Mouse (Mus musculus): Measurements from ENCODE around the gene Dleu7. TPM values are rescaled to one million over a fixed set of nuclear protein-coding genes. Genes with fewer than 3 reads are reported as not detected.

Gene Dleu7
- polyA plus RNA-seq, 1 experiment from 2014 or later = 2.3 TPM

DNA sequence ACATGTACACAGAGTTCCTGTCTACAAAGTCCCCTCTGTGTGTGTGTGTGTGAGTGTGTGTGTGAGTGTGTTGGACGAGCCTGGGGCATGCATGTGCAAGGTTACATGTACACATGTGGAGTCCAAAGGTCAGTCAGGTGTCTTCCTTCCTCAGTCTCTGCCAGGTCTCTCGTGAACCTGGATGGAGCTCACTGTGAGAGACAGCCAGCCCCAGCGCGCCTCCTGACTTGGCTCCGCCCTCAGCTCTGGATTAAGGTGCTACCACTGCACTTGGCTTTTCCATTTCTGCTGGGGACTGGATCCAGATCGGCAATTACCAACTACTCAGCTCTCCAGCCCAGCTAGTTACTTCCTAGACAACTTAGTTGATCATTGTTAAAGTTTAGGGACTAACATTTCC is 35.8 kb upstream of the Dleu7 start:
- DNase-seq (ENCODE audit: low spot score) (no peak), ATAC-seq (replicated peaks; ENCODE audit: insufficient number of reproducible peaks, low FRiP score, low TSS enrichment, low read depth) (no peak)
- Histone ChIP-seq H3K27me3 (ENCODE audit: control insufficient read depth, insufficient read depth, low read length) (no peaks in the 10 kb centered on the region), H3K36me3 (replicated peaks; ENCODE audit: control insufficient read depth, insufficient read depth, low read depth, low read length) (no peaks in the 10 kb centered on the region), H3K9ac (replicated peaks; ENCODE audit: low read length) (no peak overlapping the region), H3K9me3 (replicated peaks; ENCODE audit: control insufficient read depth, low read length) (no peaks in the 10 kb centered on the region), H3K4me1 (ENCODE audit: control insufficient read depth, insufficient read depth, low read length) (no peaks in the 10 kb centered on the region), H3K4me2 (ENCODE audit: low read depth, low read length) (no peak overlapping the region), H3K27ac (replicated peaks; ENCODE audit: low read depth, low read length) (no peak overlapping the region), H3K4me3 (ENCODE audit: low read depth, low read length) (no peak overlapping the region)
- 47% methylated on average over 6 of the region's 6 CpGs for WGBS

DNA sequence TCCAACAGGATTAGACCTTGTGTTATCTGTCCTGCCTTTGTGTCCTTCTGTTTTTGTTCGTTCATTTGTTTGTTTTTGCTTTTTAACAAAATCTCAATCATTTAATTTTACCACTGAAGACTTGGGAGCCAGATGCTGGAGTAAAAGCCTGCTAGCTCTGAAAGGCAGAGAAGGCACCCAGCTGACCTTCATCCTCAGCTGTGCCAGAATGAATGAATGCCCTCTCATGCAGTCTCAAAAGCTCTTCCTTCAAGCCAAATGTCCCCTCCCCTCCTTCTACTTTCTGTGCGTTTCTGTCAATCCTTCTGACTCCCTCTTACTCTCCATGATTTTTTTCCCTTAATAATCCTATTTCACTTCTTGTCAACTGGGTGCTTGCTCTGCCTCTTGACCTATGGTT is 34.3 kb upstream of the Dleu7 start:
- Histone ChIP-seq H3K9ac (replicated peaks; ENCODE audit: low read length) (no peak overlapping the region), H3K9me3 (replicated peaks; ENCODE audit: control insufficient read depth, low read length) (no peaks in the 10 kb centered on the region), H3K4me1 (ENCODE audit: control insufficient read depth, insufficient read depth, low read length) (no peaks in the 10 kb centered on the region; the same call in 1 of the 2 replicates), H3K27me3 (ENCODE audit: control insufficient read depth, insufficient read depth, low read length) (no peaks in the 10 kb centered on the region), H3K4me3 (ENCODE audit: low read depth, low read length) (no peak overlapping the region), H3K36me3 (replicated peaks; ENCODE audit: control insufficient read depth, insufficient read depth, low read depth, low read length) (no peaks in the 10 kb centered on the region), H3K27ac (replicated peaks; ENCODE audit: low read depth, low read length) (no peak overlapping the region), H3K4me2 (ENCODE audit: low read depth, low read length) (no peak overlapping the region)
- no peak for ATAC-seq (replicated peaks; ENCODE audit: insufficient number of reproducible peaks, low FRiP score, low TSS enrichment, low read depth)
- DNase-seq (ENCODE audit: low spot score) = no peak
- 23% methylated on average over 2 of the region's 2 CpGs for WGBS

DNA sequence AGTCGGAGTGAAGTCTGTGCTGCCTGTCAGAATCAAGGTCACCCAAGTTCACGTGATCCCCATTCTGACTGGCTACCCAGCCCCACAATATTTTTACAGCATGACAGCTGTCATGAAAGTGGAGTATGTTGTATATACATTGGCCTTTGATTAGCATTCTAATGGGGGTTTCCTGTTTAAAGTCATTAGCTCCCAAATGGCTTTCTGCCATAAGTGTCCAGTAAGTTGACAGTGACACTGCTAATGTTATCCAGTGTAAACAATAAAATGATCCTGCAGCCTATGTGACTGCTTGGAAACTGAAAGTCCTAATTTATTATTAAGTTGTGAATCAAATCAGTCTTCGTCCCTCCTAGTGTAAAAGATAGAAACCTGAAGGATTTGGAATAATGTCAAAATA is 33.2 kb upstream of the Dleu7 start:
- H3K9ac ChIP-seq (replicated peaks; ENCODE audit: low read length) = no peak overlapping the region
- DNase-seq (ENCODE audit: low spot score) = no peak
- H3K4me2 ChIP-seq (ENCODE audit: low read depth, low read length) = no peak overlapping the region
- no peak for ATAC-seq (replicated peaks; ENCODE audit: insufficient number of reproducible peaks, low FRiP score, low TSS enrichment, low read depth)
- no peak overlapping the region for H3K4me3 ChIP-seq (ENCODE audit: low read depth, low read length)
- no peaks in the 10 kb centered on the region for H3K36me3 ChIP-seq (replicated peaks; ENCODE audit: control insufficient read depth, insufficient read depth, low read depth, low read length)
- WGBS = 70% methylated on average over 3 of the region's 3 CpGs
- H3K27ac ChIP-seq (replicated peaks; ENCODE audit: low read depth, low read length) = no peak overlapping the region
- no peaks in the 10 kb centered on the region; the same call in 1 of the 2 replicates for H3K4me1 ChIP-seq (ENCODE audit: control insufficient read depth, insufficient read depth, low read length)
- no peaks in the 10 kb centered on the region for H3K9me3 ChIP-seq (replicated peaks; ENCODE audit: control insufficient read depth, low read length)
- H3K27me3 ChIP-seq (ENCODE audit: control insufficient read depth, insufficient read depth, low read length) = no peaks in the 10 kb centered on the region

DNA sequence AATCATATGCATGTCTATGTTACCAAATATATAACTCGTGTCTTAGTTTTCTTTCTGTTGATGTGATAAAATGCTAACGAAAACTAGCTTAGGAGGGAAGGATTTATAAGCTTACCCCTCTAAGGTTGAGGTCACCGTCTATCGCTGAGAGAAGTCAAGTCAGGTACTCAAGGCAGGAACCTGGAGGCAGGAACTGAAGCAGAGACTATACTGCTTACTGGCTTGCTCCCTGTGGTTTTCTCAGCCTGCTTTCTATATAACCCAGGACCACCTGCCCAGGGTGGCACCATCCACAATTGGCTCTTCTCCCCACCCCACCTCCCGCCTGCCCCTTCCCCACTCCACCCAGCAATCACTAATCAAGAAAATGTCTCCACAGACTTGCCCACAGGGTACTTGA is 32.1 kb upstream of the Dleu7 start:
- Histone ChIP-seq H3K27ac (replicated peaks; ENCODE audit: low read depth, low read length) (no peak overlapping the region), H3K9ac (replicated peaks; ENCODE audit: low read length) (no peak overlapping the region), H3K36me3 (replicated peaks; ENCODE audit: control insufficient read depth, insufficient read depth, low read depth, low read length) (no peaks in the 10 kb centered on the region), H3K9me3 (replicated peaks; ENCODE audit: control insufficient read depth, low read length) (no peaks in the 10 kb centered on the region), H3K27me3 (ENCODE audit: control insufficient read depth, insufficient read depth, low read length) (no peaks in the 10 kb centered on the region), H3K4me3 (ENCODE audit: low read depth, low read length) (no peak overlapping the region), H3K4me2 (ENCODE audit: low read depth, low read length) (no peak overlapping the region), H3K4me1 (ENCODE audit: control insufficient read depth, insufficient read depth, low read length) (no peaks in the 10 kb centered on the region; the same call in 1 of the 2 replicates)
- DNase-seq (ENCODE audit: low spot score) (no peak), ATAC-seq (replicated peaks; ENCODE audit: insufficient number of reproducible peaks, low FRiP score, low TSS enrichment, low read depth) (no peak)
- WGBS = 87% methylated on average over 5 of the region's 5 CpGs

DNA sequence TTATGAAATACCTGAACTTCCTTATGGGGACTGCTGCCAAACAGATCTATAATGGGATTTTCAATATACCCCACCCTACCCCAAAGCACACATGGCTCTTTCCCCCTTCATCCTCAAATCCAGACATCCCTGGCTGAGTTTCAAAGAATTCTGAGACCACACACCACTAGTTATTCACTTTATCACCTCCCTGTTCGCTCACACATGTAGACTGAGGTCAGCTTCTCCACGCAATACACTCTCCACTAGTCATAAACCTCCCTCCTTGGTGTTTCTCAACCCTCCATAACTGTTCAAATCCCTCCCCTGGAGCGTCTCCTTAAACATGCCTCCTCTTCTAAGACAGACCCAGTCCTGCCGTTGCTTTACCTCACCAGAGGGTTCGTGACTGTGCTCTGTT is 30.6 kb upstream of the Dleu7 start:
- no peaks in the 10 kb centered on the region for H3K27me3 ChIP-seq (ENCODE audit: control insufficient read depth, insufficient read depth, low read length)
- WGBS = 86% methylated on average over 5 of the region's 5 CpGs
- DNase-seq (ENCODE audit: low spot score) = no peak
- no peaks in the 10 kb centered on the region; the same call in 1 of the 2 replicates for H3K4me1 ChIP-seq (ENCODE audit: control insufficient read depth, insufficient read depth, low read length)
- no peak overlapping the region for H3K27ac ChIP-seq (replicated peaks; ENCODE audit: low read depth, low read length)
- no peaks in the 10 kb centered on the region for H3K36me3 ChIP-seq (replicated peaks; ENCODE audit: control insufficient read depth, insufficient read depth, low read depth, low read length)
- H3K4me2 ChIP-seq (ENCODE audit: low read depth, low read length) = no peak overlapping the region
- no peak overlapping the region for H3K9ac ChIP-seq (replicated peaks; ENCODE audit: low read length)
- ATAC-seq (replicated peaks; ENCODE audit: insufficient number of reproducible peaks, low FRiP score, low TSS enrichment, low read depth) = no peak
- H3K4me3 ChIP-seq (ENCODE audit: low read depth, low read length) = no peak overlapping the region
- H3K9me3 ChIP-seq (replicated peaks; ENCODE audit: control insufficient read depth, low read length) = no peaks in the 10 kb centered on the region

DNA sequence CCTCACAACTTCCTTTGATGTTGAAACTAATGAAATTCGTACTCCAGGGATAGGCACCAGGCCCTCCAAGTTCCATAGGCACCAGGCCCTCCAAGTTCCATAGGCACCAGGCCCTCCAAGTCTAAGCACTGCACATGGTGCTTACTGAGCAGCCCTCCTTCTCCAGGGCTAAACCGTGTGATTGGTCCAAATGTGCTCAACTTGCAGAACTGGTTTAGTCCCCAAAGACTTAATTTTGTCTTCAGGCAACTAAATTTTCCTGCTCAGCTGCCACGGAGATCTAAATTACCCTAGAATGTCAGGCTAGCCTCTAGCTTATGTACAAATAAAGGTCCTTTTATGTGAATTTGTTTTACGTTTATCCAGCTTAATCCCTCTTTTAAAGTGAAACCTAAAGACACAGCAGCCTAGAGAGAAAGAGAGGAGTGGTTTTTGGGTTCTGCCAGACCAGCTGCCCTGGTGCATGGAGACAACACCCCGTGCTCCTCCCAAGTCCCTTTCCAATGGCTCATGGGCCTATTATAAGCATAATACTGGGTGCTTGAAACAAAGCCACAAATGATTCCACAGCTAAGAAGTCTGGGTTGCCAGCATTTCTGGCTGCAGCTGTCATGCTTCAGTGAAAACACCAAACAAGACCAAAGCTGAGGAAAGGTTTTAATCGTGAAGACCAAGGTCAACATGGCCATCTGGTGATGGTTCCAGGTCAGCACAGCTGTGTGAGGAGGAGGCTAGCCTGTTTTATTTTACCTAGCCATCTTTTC is 29.9 kb upstream of the Dleu7 start:
- H3K4me2 ChIP-seq (ENCODE audit: low read depth, low read length) = no peak overlapping the region
- no peak overlapping the region for H3K27ac ChIP-seq (replicated peaks; ENCODE audit: low read depth, low read length)

DNA sequence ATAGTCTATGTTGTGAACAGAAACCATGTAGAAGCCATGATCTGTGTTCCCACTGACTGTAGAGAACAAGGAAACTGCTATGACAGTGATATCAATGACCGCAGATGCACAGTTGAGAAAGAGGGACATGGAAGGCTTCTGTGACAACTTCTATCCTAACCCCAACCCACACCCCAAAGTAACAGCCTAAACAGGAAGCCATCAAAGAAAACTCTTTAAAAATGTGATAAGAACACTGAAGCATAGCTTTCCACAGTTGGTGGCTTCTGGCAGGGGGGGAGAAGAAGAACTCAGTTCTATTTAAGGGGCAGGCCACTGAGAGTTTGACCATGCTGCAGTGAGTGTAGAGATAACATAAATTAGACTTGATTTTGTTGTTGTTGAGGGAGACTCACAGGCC is 18.8 kb upstream of the Dleu7 start:
- no peak overlapping the region for H3K4me3 ChIP-seq (ENCODE audit: low read depth, low read length)
- WGBS = 96% methylated on average over 1 of the region's 1 CpGs
- H3K4me1 ChIP-seq (ENCODE audit: control insufficient read depth, insufficient read depth, low read length) = no peaks in the 10 kb centered on the region
- ATAC-seq (replicated peaks; ENCODE audit: insufficient number of reproducible peaks, low FRiP score, low TSS enrichment, low read depth) (no peak), DNase-seq (ENCODE audit: low spot score) (no peak)
- H3K4me2 ChIP-seq (ENCODE audit: low read depth, low read length) = no peak overlapping the region
- H3K27me3 ChIP-seq (ENCODE audit: control insufficient read depth, insufficient read depth, low read length) = no peaks in the 10 kb centered on the region
- H3K9me3 ChIP-seq (replicated peaks; ENCODE audit: control insufficient read depth, low read length) = no peaks in the 10 kb centered on the region
- H3K27ac ChIP-seq (replicated peaks; ENCODE audit: low read depth, low read length) = no peak overlapping the region
- no peaks in the 10 kb centered on the region for H3K36me3 ChIP-seq (replicated peaks; ENCODE audit: control insufficient read depth, insufficient read depth, low read depth, low read length)
- no peak overlapping the region for H3K9ac ChIP-seq (replicated peaks; ENCODE audit: low read length)

More for the DNA sequence above, 29.9 kb upstream of the Dleu7 start:
- no peaks in the 10 kb centered on the region for H3K9me3 ChIP-seq (replicated peaks; ENCODE audit: control insufficient read depth, low read length)
- 37% methylated on average over 6 of the region's 6 CpGs for WGBS
- no peak for ATAC-seq (replicated peaks; ENCODE audit: insufficient number of reproducible peaks, low FRiP score, low TSS enrichment, low read depth)
- H3K36me3 ChIP-seq (replicated peaks; ENCODE audit: control insufficient read depth, insufficient read depth, low read depth, low read length) = no peaks in the 10 kb centered on the region
- H3K27me3 ChIP-seq (ENCODE audit: control insufficient read depth, insufficient read depth, low read length) = no peaks in the 10 kb centered on the region
- H3K4me3 ChIP-seq (ENCODE audit: low read depth, low read length) = no peak overlapping the region
- no peak overlapping the region for H3K9ac ChIP-seq (replicated peaks; ENCODE audit: low read length)
- no peak for DNase-seq (ENCODE audit: low spot score)
- no peaks in the 10 kb centered on the region; the same call in 1 of the 2 replicates for H3K4me1 ChIP-seq (ENCODE audit: control insufficient read depth, insufficient read depth, low read length)

DNA sequence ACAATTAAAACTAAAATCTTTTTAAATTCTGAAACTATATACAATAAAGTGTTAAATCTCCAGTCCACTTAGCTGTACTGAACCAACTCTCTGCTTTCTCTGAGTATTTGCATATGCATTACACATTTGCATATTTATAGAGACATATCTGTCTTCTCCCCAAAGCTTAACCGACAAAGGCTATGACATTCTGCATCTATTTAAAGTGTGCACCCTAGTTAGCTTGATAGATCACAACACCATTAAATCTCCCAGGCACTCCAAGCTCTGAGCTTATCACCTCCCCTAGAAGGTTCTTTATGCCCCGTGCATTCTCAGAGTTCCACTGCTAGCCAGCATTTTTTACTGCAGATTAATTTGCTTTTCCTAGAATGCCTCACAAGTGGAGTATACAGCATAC is 16.2 kb upstream of the Dleu7 start:
- no peak for DNase-seq (ENCODE audit: low spot score)
- 69% methylated on average over 2 of the region's 2 CpGs for WGBS
- Histone ChIP-seq H3K27ac (replicated peaks; ENCODE audit: low read depth, low read length) (no peak overlapping the region), H3K4me1 (ENCODE audit: control insufficient read depth, insufficient read depth, low read length) (no peaks in the 10 kb centered on the region), H3K36me3 (replicated peaks; ENCODE audit: control insufficient read depth, insufficient read depth, low read depth, low read length) (no peaks in the 10 kb centered on the region), H3K9ac (replicated peaks; ENCODE audit: low read length) (no peak overlapping the region), H3K4me3 (ENCODE audit: low read depth, low read length) (no peak overlapping the region), H3K9me3 (replicated peaks; ENCODE audit: control insufficient read depth, low read length) (no peaks in the 10 kb centered on the region), H3K4me2 (ENCODE audit: low read depth, low read length) (no peak overlapping the region), H3K27me3 (ENCODE audit: control insufficient read depth, insufficient read depth, low read length) (no peaks in the 10 kb centered on the region)
- ATAC-seq (replicated peaks; ENCODE audit: insufficient number of reproducible peaks, low FRiP score, low TSS enrichment, low read depth) = no peak

Data from embryonic facial prominence, embryonic 11.5 days (tissue).